Mouse (Mus musculus): Measurements from ENCODE around the gene Wbp2.

Wbp2 gene

DNA sequence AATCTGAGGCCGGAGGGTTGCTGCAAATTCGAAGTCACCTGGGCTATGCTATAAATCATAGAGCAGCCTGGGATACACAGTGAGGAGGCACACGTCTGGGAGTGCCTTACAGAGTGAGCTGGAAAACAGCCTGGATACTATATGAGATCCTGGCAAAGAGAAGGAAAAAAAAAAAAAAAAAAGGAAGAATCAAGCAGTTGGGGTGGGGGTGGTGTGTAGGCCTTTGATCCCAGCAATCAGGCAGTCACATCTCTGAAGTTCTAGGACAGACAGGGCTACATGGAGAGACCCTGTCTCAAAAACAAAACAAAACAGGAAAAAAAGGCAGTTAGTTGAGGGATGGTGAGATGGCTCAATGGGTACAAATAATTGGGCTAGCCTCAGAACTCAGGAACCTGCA lies 50.1 kb downstream of the Wbp2 start:
- no peak for DNase-seq (ENCODE audit: extremely low spot score, low read depth, low spot score)

DNA sequence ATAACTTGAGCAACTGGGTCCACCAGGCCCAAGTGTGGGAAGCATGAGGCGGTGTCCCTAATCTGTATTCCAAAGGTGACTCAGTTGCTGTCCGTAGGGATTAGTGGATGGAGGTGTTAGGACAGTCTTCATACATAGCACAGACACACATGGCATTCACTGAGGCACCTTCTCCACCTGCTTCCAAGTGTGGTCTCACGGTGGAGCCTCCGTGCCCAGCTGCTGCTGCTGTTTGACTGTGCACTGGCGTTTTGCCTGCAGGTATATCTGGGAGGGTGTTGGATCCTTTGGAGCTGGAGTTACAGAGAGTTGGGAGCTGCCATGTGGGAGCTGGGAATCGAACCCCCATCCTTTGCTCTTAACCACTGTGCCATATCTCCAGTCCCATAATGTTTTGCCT lies 52.2 kb downstream of the Wbp2 start:
- no peak for DNase-seq (ENCODE audit: extremely low spot score, low read depth, low spot score)

DNA sequence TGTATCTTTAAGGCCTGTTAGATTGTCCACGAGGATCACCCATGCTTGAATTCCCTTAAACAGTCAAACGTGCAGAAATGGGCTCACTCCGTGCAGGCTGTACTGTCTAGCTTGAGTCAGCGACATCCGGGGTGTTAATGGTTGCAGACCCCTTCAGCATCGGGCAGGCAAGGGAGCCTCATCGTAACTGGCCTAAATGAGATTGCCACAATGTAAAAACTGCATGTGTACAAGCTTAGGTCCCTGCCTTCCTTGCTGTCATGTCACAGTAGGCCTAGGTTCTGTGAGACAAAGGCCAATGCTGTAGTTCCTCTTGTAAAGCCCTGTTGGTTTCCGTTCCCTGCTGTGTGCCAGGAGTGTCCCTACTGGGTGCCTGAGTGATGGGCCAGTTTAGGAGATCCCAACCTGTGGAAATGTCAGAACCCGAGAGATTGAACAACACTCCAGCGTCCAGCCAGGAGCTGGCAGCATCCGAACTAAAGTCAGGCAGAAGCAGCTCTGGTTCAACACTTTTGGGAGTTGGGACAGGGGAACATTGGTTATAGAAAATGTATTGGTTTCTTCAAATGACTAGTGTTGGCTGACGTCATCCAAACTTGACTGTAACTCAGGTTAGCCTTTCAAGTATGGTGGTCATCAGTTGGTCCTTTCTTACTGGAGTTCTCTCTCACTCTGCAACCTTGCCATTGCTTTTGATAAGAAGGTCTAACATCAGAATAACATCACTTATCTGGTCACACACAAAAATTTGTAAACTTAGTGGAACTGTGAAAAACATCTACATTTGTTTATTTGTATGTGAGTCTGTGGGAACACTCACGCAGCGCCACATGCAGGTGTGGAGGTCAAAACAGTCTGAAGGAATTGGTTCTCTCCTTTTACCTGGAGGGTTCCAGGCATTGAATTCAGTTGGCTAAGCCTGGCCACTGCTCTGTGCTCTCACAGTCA lies 55.6 kb downstream of the Wbp2 start:
- no peak for DNase-seq (ENCODE audit: extremely low spot score, low read depth, low spot score)

DNA sequence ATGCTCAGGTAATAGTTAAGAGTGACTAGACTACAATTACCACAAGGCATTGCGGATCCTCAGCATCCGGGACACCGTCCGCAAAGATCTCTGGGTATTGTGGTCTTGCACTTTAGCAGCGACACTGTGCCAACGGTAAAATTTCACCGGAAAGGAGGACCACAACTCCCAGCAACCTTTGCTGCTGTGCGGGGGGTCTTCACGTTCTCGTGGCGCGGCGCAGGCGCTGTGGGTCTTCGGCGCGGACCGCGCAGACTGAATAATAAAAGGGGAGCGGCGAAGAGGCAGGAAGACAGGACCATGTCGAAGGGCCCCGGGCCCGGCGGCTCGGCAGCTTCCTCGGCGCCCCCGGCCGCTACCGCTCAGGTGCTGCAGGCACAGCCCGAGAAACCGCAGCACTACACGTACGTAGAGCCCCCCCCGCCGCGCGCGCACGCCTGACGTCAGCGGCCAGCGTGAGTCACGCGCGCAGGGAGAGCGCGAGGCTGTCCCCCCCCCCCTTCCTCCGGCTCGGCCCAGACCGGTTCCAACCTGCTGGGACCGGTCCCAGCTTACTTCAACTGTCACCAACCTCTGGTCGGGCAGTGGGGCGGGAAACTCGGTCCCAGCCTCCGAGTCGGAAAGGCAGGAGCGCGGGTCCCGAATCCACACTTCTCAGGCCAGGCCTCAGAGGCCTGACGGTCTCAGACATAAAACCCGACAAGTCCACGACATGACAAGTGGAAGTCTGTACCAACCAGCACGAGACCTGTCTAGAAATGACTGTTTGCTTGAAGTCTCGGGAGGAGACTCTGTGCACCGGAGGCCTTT lies 56.5 kb downstream of the Wbp2 start, which contains the start of gene Unk:
TSS of gene Unk (plus strand) at position 235 of the 810 bp plus-strand sequence.
- peak; percentile 95 for DNase-seq (ENCODE audit: extremely low spot score, low read depth, low spot score)

DNA sequence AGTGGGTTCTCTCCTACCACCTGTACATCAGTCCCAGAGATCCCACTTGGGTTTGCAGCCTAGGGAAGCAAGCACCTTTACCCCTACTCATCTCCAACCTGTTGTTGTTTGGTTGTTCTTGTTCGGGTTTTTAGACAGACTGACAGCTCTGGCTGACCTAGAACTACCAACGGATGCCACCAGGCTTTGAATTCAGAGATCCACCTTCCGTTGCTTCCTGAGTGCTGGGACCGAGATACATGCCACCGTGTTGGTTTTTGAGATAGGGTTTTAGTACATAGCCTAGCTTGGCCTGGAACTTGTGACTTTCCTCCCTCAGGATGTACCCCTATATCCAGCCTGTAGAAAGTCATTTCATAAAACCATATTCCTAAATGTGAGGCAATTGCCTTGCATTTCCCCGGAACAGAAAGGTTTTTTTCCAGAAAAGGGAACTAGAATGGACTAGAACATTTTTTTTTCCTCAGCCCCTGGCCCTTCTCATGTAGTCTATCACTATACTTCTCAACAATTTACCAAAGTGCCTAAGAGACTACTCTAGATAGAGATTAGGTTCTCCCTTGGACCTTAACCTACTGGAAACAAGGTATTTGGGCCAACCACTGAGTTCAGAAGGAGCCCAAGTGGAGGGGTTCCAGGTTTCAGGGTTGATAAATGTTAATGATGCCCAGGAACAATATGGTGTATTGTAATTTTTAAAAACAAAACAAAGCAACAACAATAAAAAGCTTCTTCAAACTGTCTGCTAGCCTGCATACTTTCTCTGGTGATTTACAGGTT lies 57.5 kb downstream of the Wbp2 start:
- DNase-seq (ENCODE audit: extremely low spot score, low read depth, low spot score) = no peak

All from hindlimb bud, embryonic 11.5 days (tissue).